Mouse (Mus musculus) stomach, embryonic 14.5 days (tissue): ENCODE data around the gene Dhx32. TPM values are rescaled to one million over a fixed set of nuclear protein-coding genes. Genes with fewer than 3 reads are reported as not detected.
A peak's percentile ranks its signal among the peaks of the same experiment; 100 is the strongest.

Experiments used
- ATAC-seq: fragments of 200-750 bp; cut with Nextera tagmentation; 2 replicates; pipeline ENCODE4 v1.8.0; 2017; ENCODE audit warnings: low read depth, moderate TSS enrichment; ENCODE audit not compliant: insufficient number of reproducible peaks, insufficient read depth, low FRiP score
- H3K27ac ChIP-seq: fragments of 300-500 bp; sonication (generic); 2 replicates; pipeline ENCODE4 v1.5.1; 2014; ENCODE audit warnings: mild to moderate bottlenecking, low read length, moderate library complexity, mixed read lengths
- H3K27me3 ChIP-seq: fragments of 300-500 bp; sonication (generic); 2 replicates; pipeline ENCODE4 v1.6.1; 2014; ENCODE audit warnings: low read length, control low read depth, mixed read lengths; ENCODE audit not compliant: control insufficient read depth, insufficient read depth
- H3K36me3 ChIP-seq: fragments of 300-500 bp; sonication (generic); 2 replicates; pipeline ENCODE4 v1.6.1; 2014; ENCODE audit warnings: mild to moderate bottlenecking, control low read depth, low read length, moderate library complexity, mixed read lengths; ENCODE audit not compliant: control insufficient read depth, insufficient read depth
- H3K4me1 ChIP-seq: fragments of 300-500 bp; sonication (generic); 2 replicates; pipeline ENCODE4 v1.6.1; 2014; ENCODE audit warnings: low read length, control low read depth, mixed read lengths; ENCODE audit not compliant: control insufficient read depth, insufficient read depth
- H3K4me2 ChIP-seq: fragments of 300-500 bp; sonication (generic); replicated peaks from 2 replicates; pipeline ENCODE4 v1.6.1; 2014; ENCODE audit warnings: low read depth, low read length, control low read depth
- H3K4me3 ChIP-seq: fragments of 300-500 bp; sonication (generic); 2 replicates; pipeline ENCODE4 v1.5.1; 2014; ENCODE audit warnings: low read depth, low read length, control low read depth
- H3K9ac ChIP-seq: fragments of 300-500 bp; sonication (generic); replicated peaks from 2 replicates; pipeline ENCODE4 v1.6.1; 2014; ENCODE audit warnings: low read depth, mild to moderate bottlenecking, control low read depth, low read length, moderate library complexity, mixed read lengths
- H3K9me3 ChIP-seq: fragments of 300-500 bp; sonication (generic); 2 replicates; pipeline ENCODE4 v1.6.1; 2016; ENCODE audit warnings: low read depth, low read length, control low read depth; ENCODE audit not compliant: control insufficient read depth
- WGBS: fragments of 180-500 bp; shearing (Covaris S2); extraction: QIAGEN DNeasy Blood & Tissue Kit; methylation state at CpG from one replicate; pipeline ENCODE4 v1.1.7; 2014; 5-methylcytosine and 5-hydroxymethylcytosine counted together
- polyA plus RNA-seq: library from polyadenylated mRNA; unstranded; fragments of >200 nt; fragmentation: Nextera tagmentation; extraction: Ambion mirVana; gene quantifications from 2 replicates; pipeline ENCODE4 v1.2.1, GENCODE M21; 2014

The Dhx32 gene
- polyA plus RNA-seq, 1 experiment from 2014 or later, result 33.4 TPM

GRCm38 (mm10) chr7:133750666-133751065 is 31.9 kb downstream of the Dhx32 start:
- WGBS, result 64% methylated on average over 5 of the region's 5 CpGs
- no peaks in the 10 kb centered on the region for H3K27me3 ChIP-seq
- 0 out of 2 replicates have a peak, but pooled peaks have one; percentile 18 for ATAC-seq
- H3K36me3 ChIP-seq, result peaks cover 3% of the 10 kb centered on the region; the same call in 1 of the 2 replicates
- no peak overlapping the region for H3K27ac ChIP-seq
- H3K4me3 ChIP-seq, result no peak overlapping the region
- no peak overlapping the region for H3K4me2 ChIP-seq
- no peak overlapping the region for H3K9ac ChIP-seq
- H3K4me1 ChIP-seq, result no peaks in the 10 kb centered on the region
- H3K9me3 ChIP-seq, result no peaks in the 10 kb centered on the region

- Histone ChIP-seq H3K27ac (no peak overlapping the region), H3K4me1 (0 out of 2 replicates have a peak, but pooled peaks cover 4% of the 10 kb centered on the region), H3K9me3 (no peaks in the 10 kb centered on the region), H3K4me3 (no peak overlapping the region), H3K4me2 (no peak overlapping the region), H3K27me3 (no peaks in the 10 kb centered on the region), H3K9ac (no peak overlapping the region), H3K36me3 (no peaks in the 10 kb centered on the region)
- 67% methylated on average over 14 of the region's 14 CpGs for WGBS
- ATAC-seq, result no peak
These were observed 33.8 kb downstream of the Dhx32 start for GRCm38 (mm10) chr7:133748753-133749152.

- Histone ChIP-seq H3K4me1 (0 out of 2 replicates have a peak, but pooled peaks cover 4% of the 10 kb centered on the region), H3K27me3 (no peaks in the 10 kb centered on the region), H3K9ac (no peak overlapping the region), H3K4me3 (no peak overlapping the region), H3K4me2 (no peak overlapping the region), H3K27ac (no peak overlapping the region), H3K36me3 (no peaks in the 10 kb centered on the region), H3K9me3 (no peaks in the 10 kb centered on the region)
- WGBS, result 76% methylated on average over 8 of the region's 8 CpGs
- no peak for ATAC-seq
These were observed 35.2 kb downstream of the Dhx32 start for GRCm38 (mm10) chr7:133747372-133747771.

- ATAC-seq, result no peak
- H3K27ac ChIP-seq, result no peak overlapping the region
- WGBS, result 33% methylated on average over 4 of the region's 4 CpGs
- H3K27me3 ChIP-seq, result no peaks in the 10 kb centered on the region
- no peaks in the 10 kb centered on the region for H3K9me3 ChIP-seq
- no peak overlapping the region for H3K4me3 ChIP-seq
- 0 out of 2 replicates have a peak, but pooled peaks cover 4% of the 10 kb centered on the region for H3K4me1 ChIP-seq
- no peaks in the 10 kb centered on the region for H3K36me3 ChIP-seq
- no peak overlapping the region for H3K9ac ChIP-seq
- no peak overlapping the region for H3K4me2 ChIP-seq
These were observed 37.8 kb downstream of the Dhx32 start for GRCm38 (mm10) chr7:133744701-133745100.

- H3K36me3 ChIP-seq, result no peaks in the 10 kb centered on the region
- WGBS, result 71% methylated on average over 1 of the region's 1 CpGs
- no peak overlapping the region for H3K4me3 ChIP-seq
- 0 out of 2 replicates have a peak, but pooled peaks cover 4% of the 10 kb centered on the region for H3K4me1 ChIP-seq
- ATAC-seq, result no peak
- no peak overlapping the region for H3K9ac ChIP-seq
- no peaks in the 10 kb centered on the region for H3K9me3 ChIP-seq
- H3K27ac ChIP-seq, result no peak overlapping the region
- H3K4me2 ChIP-seq, result no peak overlapping the region
- no peaks in the 10 kb centered on the region for H3K27me3 ChIP-seq
These were observed 38.3 kb downstream of the Dhx32 start for GRCm38 (mm10) chr7:133744209-133744608.

GRCm38 (mm10) chr7:133743611-133744010 is 38.9 kb downstream of the Dhx32 start:
- ATAC-seq, result no peak
- Histone ChIP-seq H3K9me3 (no peaks in the 10 kb centered on the region), H3K27me3 (no peaks in the 10 kb centered on the region), H3K4me2 (no peak overlapping the region), H3K9ac (no peak overlapping the region), H3K27ac (no peak overlapping the region), H3K4me1 (0 out of 2 replicates have a peak, but pooled peaks cover 4% of the 10 kb centered on the region), H3K36me3 (no peaks in the 10 kb centered on the region), H3K4me3 (no peak overlapping the region)
- WGBS, result 63% methylated on average over 4 of the region's 4 CpGs

GRCm38 (mm10) chr7:133742530-133743325 is 39.8 kb downstream of the Dhx32 start:
- Histone ChIP-seq H3K4me3 (no peak overlapping the region), H3K4me2 (no peak overlapping the region), H3K9me3 (no peaks in the 10 kb centered on the region), H3K27ac (no peak overlapping the region), H3K9ac (no peak overlapping the region), H3K4me1 (0 out of 2 replicates have a peak, but pooled peaks cover 4% of the 10 kb centered on the region), H3K36me3 (no peaks in the 10 kb centered on the region), H3K27me3 (no peaks in the 10 kb centered on the region)
- no peak for ATAC-seq
- 85% methylated on average over 12 of the region's 12 CpGs for WGBS

GRCm38 (mm10) chr7:133740558-133740957 is 42.0 kb downstream of the Dhx32 start:
- no peak overlapping the region for H3K4me3 ChIP-seq
- no peak overlapping the region for H3K27ac ChIP-seq
- H3K27me3 ChIP-seq, result no peaks in the 10 kb centered on the region
- H3K9ac ChIP-seq, result no peak overlapping the region
- H3K4me1 ChIP-seq, result 0 out of 2 replicates have a peak, but pooled peaks cover 4% of the 10 kb centered on the region
- no peak for ATAC-seq
- H3K4me2 ChIP-seq, result no peak overlapping the region
- H3K36me3 ChIP-seq, result no peaks in the 10 kb centered on the region
- 83% methylated on average over 7 of the region's 7 CpGs for WGBS
- H3K9me3 ChIP-seq, result no peaks in the 10 kb centered on the region
